Mouse (Mus musculus) thymus, adult 2 months (tissue): ENCODE measurements around the gene Shroom1.
"Not testable (repeated sequence)": the region's sequence is repeated elsewhere in the genome, so short reads cannot be mapped to it uniquely, and the experiment has no call there.

Source experiments
- CTCF ChIP-seq: fragments of 200-500 bp; IDR thresholded peaks from 2 replicates; pipeline ENCODE4 v1.5.1; 2012; ENCODE audit warnings: mild to moderate bottlenecking, control low read depth, low read length, moderate library complexity, borderline replicate concordance; ENCODE audit not compliant: control insufficient read depth, poor library complexity, insufficient read depth; ENCODE audit errors: extremely low read depth
- POLR2A ChIP-seq: fragments of 200-500 bp; IDR thresholded peaks from 2 replicates; pipeline ENCODE4 v1.6.1; 2012; ENCODE audit warnings: mild to moderate bottlenecking, low read length, control low read depth, moderate library complexity; ENCODE audit not compliant: control insufficient read depth, poor library complexity, insufficient read depth; ENCODE audit errors: extremely low read depth

DNA sequence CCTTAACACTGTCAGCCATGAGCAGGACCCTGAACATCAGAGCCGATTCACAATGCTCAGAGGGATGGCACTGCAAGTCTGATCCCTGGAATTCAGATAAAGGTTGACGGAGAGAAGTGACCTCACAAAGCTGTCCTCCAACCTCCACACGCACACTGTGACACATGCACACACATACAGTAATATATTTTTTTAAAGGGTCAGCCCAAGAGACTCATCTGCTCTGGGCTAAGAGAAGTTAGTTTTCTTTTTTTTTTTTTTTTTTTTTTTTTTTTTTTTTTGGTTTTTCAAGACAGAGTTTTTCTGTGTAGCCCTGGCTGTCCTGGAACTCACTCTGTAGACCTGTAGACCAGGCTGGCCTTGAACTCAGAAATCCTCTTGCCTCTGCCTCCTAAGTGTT, 30.1 kb upstream of the Shroom1 start:
- not testable (repeated sequence) for TF ChIP-seq POLR2A, CTCF
